Mouse (Mus musculus) neutrophil, adult 65 days (primary cell): ENCODE data around the gene Slc16a8. TPM values are rescaled to one million over a fixed set of nuclear protein-coding genes. Genes with fewer than 3 reads are reported as not detected.

Experiments
- total RNA-seq: library from RNA; stranded (reverse); gene quantifications from 2 replicates; pipeline ENCODE4 v1.2.4, GENCODE M21; 2023

Gene Slc16a8
- total RNA-seq, result not detected in 2 replicates

GRCm38 (mm10) chr15:79254661-79255060 lies at the start of gene Slc16a8:
Slc16a8 (minus strand) TSS chr15:79254761.

DNA sequence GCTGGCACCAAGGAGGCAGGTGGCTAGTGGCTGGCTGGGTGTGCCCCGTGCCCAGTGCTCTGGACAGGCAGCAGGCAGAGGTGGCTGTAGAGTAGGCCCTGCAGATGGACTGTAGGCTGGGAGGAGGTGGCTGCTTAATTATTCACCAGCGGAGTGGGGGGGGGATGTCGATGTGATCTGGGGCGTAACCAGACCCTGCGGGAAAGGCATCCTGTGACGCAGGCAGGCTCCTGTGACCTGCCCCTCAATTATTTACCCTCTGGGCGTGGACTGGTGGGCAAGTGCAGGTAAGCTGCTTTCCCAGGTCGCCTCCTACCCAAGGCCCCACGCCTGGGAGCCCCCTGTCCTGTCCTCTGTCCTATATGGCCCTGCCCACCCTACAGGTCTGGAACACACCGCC lies 30.8 kb upstream of the Slc16a8 start, which contains the start of gene Baiap2l2:
Gene Baiap2l2, minus strand, starts transcription at position 139 of the 400 bp plus-strand sequence.

GRCm38 (mm10) chr15:79229058-79229821 lies 25.3 kb downstream of the Slc16a8 start, which contains the start of the genes Pick1 and Gm49486:
Pick1 (plus strand) TSS chr15:79229173.
Gm49486 (plus strand) TSS chr15:79229391.

Other genes with a start within 250 kb of the Slc16a8 start
- gene H1f0, start 226.3 kb downstream of the Slc16a8 start, total RNA-seq, result 16.5 and 23.8 TPM in 2 replicates
- gene Galr3, start 212.9 kb downstream of the Slc16a8 start, total RNA-seq, result not detected in 2 replicates
- 13.0 and 17.1 TPM in 2 replicates for gene Ankrd54, start 191.9 kb downstream of the Slc16a8 start, total RNA-seq
- gene Eif3l, start 179.6 kb downstream of the Slc16a8 start, total RNA-seq, result 51.7 and 52.6 TPM in 2 replicates
- gene Micall1, start 145.9 kb downstream of the Slc16a8 start, total RNA-seq, result 14.2 and 16.5 TPM in 2 replicates
- gene Polr2f, start 113.8 kb downstream of the Slc16a8 start, total RNA-seq, result 18.8 and 28.4 TPM in 2 replicates
- not detected in 2 replicates for gene 1700088E04Rik, start 113.5 kb downstream of the Slc16a8 start, total RNA-seq
- gene Sox10, start 89.5 kb downstream of the Slc16a8 start, total RNA-seq, result not detected in 2 replicates
- 4.7 and 7.6 TPM in 2 replicates for gene Pick1, start 25.6 kb downstream of the Slc16a8 start, total RNA-seq
- gene Gm49486, start 25.4 kb downstream of the Slc16a8 start, total RNA-seq, result 0.16 TPM in 1 of 2 replicates, not detected in the other
- not detected in 2 replicates for gene Baiap2l2, start 30.8 kb upstream of the Slc16a8 start, total RNA-seq
- 3.5 and 7.3 TPM in 2 replicates for gene Pla2g6, start 73.6 kb upstream of the Slc16a8 start, total RNA-seq
- 27.5 and 30.8 TPM in 2 replicates for gene Maff, start 91.9 kb upstream of the Slc16a8 start, total RNA-seq
- 84.2 and 87.9 TPM in 2 replicates for gene Tmem184b, start 148.8 kb upstream of the Slc16a8 start, total RNA-seq
- 139 and 150 TPM in 2 replicates for gene Csnk1e, start 200.8 kb upstream of the Slc16a8 start, total RNA-seq